Comparison of ENCODE assay signal across 17 mouse cellular contexts in genomic region chr9:42069471-42069870, GRCm38 (mm10). TPM values are rescaled to one million over a fixed set of nuclear protein-coding genes. Genes with fewer than 3 reads are reported as not detected.
A peak's percentile ranks its signal among the peaks of the same experiment; 100 is the strongest.
DNase-seq lines count a peak whose midpoint lies in the region.
"Had no signal": no experiment of that assay in that cellular context is flagged by ENCODE, and none has a peak within 500 bp of the region (broad histone marks: within the 10 kb centered on the region; RNA-seq: fewer than 3 reads in every experiment).

No protein-coding gene starts in this region.

- intact Hi-C loops in heart, postnatal 14 days (cut with DNase I): no loop called here

- DNase-seq in heart, adult 11 months: peak; percentile 74
- no peak for DNase-seq in heart, postnatal 14 days
- peak; percentile 13 for DNase-seq in urinary bladder, adult 2 months (ENCODE audit: low spot score)
- DNase-seq in urinary bladder, postnatal 14 days (ENCODE audit: low spot score): no peak
- DNase-seq in brain, adult 2 months (ENCODE audit: low read depth, low spot score): peak; percentile 33
- DNase-seq in frontal cortex, postnatal 10 days (ENCODE audit: low spot score in 2 of 2): no peak
- DNase-seq: adrenal gland, postnatal 10 days; adrenal gland, postnatal 36 days; cerebellum, adult 11 months; cerebellum, adult 2 months; cerebellum, adult 9-11 months; cerebellum, postnatal 25 days; embryo, embryonic 11 days; gastrocnemius, postnatal 10 days; gastrocnemius, postnatal 36 days; kidney, adult 11 months had no signal

RNA-seq across cellular contexts. Expression of gene Sorl1, which starts 54.6 kb away (rescaled TPM):
- 10 to 100 TPM; 10.2 to 11.3 TPM for total RNA-seq in heart, postnatal 14 days (2021)
- polyA plus RNA-seq in urinary bladder, adult 2 months (2012; rRNA removed): 56.4 and 62.6 TPM in 2 replicates
- total RNA-seq: MEL had no signal

Comparison
In these comparisons a context has a peak if more than half of its experiments do, and no peak if none do; other contexts are left out.
1. DNase-seq: peak in heart, adult 11 months (single experiment), urinary bladder, adult 2 months (single experiment) and brain, adult 2 months (single experiment); none in heart, postnatal 14 days (0 of 2), urinary bladder, postnatal 14 days (single experiment) and frontal cortex, postnatal 10 days (0 of 2).